Mouse (Mus musculus) CH12.LX (cell line): Measurements from ENCODE around the gene Med23.

Source experiments
- CHD2 ChIP-seq: IDR thresholded peaks from 2 replicates; pipeline ENCODE4 v1.6.1; 2011; ENCODE audit warnings: low read length, improper control_type of control experiment
- CTCF ChIP-seq, 2 experiments: IDR thresholded peaks in 1 of 2; conservative IDR thresholded peaks in 1 of 2; 2 replicates each; pipeline ENCODE4 v1.5.1; 2011 to 2012; ENCODE audit warnings: low read depth in 2 of 2, low read length in 2 of 2, improper control_type of control experiment in 1 of 2, inconsistent platforms in 1 of 2, mild to moderate bottlenecking in 1 of 2, moderate library complexity in 1 of 2
- EP300 ChIP-seq: IDR thresholded peaks from 2 replicates; pipeline ENCODE4 v1.6.1; 2011; ENCODE audit warnings: low read length, improper control_type of control experiment
- ETS1 ChIP-seq: conservative IDR thresholded peaks from 2 replicates; pipeline ENCODE4 v1.6.1; 2012; ENCODE audit warnings: low read depth, mild to moderate bottlenecking, inconsistent platforms, low read length, improper control_type of control experiment, moderate library complexity
- HCFC1 ChIP-seq: IDR thresholded peaks from 2 replicates; pipeline ENCODE4 v1.6.1; 2012; ENCODE audit warnings: low read depth, mild to moderate bottlenecking, inconsistent platforms, low read length, improper control_type of control experiment
- MAX ChIP-seq: IDR thresholded peaks from 2 replicates; pipeline ENCODE4 v1.6.1; 2011; ENCODE audit warnings: low read length, improper control_type of control experiment
- MXI1 ChIP-seq: IDR thresholded peaks from 2 replicates; pipeline ENCODE4 v1.6.1; 2011; ENCODE audit warnings: mild to moderate bottlenecking, low read depth, low read length, improper control_type of control experiment
- POLR2A ChIP-seq: IDR thresholded peaks from 2 replicates; pipeline ENCODE4 v1.6.1; 2011; ENCODE audit warnings: low read depth, mild to moderate bottlenecking, improper control_type of control experiment, low read length
- POLR2AphosphoS2 ChIP-seq: IDR thresholded peaks from 2 replicates; pipeline ENCODE4 v1.6.1; 2011; ENCODE audit warnings: low read depth, low read length, improper control_type of control experiment
- TBP ChIP-seq: conservative IDR thresholded peaks from 2 replicates; pipeline ENCODE4 v1.6.1; 2011; ENCODE audit warnings: low read depth, low read length, improper control_type of control experiment
- USF1 ChIP-seq: IDR thresholded peaks from 2 replicates; pipeline ENCODE4 v1.6.1; 2014; ENCODE audit warnings: low read depth, mild to moderate bottlenecking, inconsistent platforms, low read length, improper control_type of control experiment
- ZC3H11A ChIP-seq: IDR thresholded peaks from 2 replicates; pipeline ENCODE4 v1.6.1; 2012; ENCODE audit warnings: low read depth, mild to moderate bottlenecking, inconsistent platforms, low read length, improper control_type of control experiment

DNA sequence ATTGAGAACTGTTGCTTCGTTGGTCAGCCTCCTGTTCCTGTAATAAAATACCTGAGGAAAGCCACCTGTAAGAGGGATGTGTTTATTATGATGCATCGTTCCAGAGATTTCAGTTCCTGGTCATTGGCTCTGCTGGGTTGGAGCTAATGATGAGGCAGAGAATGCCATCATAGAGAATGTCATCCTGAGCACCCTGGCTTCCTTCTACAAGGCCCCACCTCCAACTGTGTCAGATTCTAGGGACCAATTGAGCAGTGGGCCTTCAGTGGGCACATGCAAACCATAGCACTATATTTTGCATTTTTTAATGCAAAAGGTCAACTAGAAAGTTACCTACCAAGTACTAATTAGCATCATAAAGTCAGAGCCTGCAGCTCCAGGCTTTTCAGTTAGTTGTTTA lies 6.6 kb upstream of the Med23 start:
- no peak for TF ChIP-seq TBP
- TF ChIP-seq CHD2: no peak
- no peak for TF ChIP-seq CTCF (conservative IDR thresholded peaks at IDR 0.05 in 1 of 2, IDR thresholded peaks at IDR 0.05 in 1 of 2; ENCODE audit: low read depth in 2 of 2, low read length in 2 of 2)
- no peak for TF ChIP-seq POLR2A
- no peak for TF ChIP-seq MXI1
- no peak for TF ChIP-seq HCFC1
- no peak for TF ChIP-seq ETS1
- TF ChIP-seq USF1: no peak
- no peak for TF ChIP-seq MAX
- TF ChIP-seq EP300: no peak
- TF ChIP-seq ZC3H11A: no peak
- no peak for TF ChIP-seq POLR2AphosphoS2
